Mouse (Mus musculus) kidney, adult 2 months (tissue): Measurements from ENCODE around the gene Angptl2.

Experiments used
- CTCF ChIP-seq: fragments of 200-500 bp; conservative IDR thresholded peaks from 2 replicates; pipeline ENCODE4 v1.5.1; 2011; ENCODE audit warnings: low read depth, mild to moderate bottlenecking, control low read depth, low read length, moderate library complexity, mixed read lengths; ENCODE audit not compliant: insufficient read depth, insufficient read length
- POLR2A ChIP-seq: fragments of 200-500 bp; IDR thresholded peaks from one replicate; pipeline ENCODE4 v1.6.1; 2011; ENCODE audit warnings: low read depth, low read length, control low read depth

DNA sequence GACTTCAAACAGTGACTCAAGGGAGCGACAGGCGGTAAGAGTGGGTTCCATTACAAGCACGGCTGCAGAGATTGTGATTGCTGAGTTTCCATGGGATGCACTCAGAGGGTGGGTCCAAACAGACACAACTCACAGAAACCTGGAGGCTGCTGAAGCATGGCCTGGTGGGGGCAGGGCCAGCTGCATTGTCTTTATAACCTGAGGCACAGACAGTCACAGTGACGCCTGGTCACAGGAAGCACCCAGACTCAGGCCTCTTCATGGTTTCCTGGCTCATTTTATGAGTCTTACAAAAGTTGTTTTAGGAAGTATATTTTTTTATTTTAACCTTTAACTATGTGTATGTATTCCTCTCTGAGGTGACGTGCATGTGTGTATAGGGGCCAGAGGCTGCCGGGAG is 46.4 kb upstream of the Angptl2 start:
- TF ChIP-seq CTCF (no peak), POLR2A (no peak)
